Mouse (Mus musculus): ENCODE data around the gene Tmem254c. TPM values are rescaled to one million over a fixed set of nuclear protein-coding genes. Genes with fewer than 3 reads are reported as not detected.
"Not testable (repeated sequence)": the region's sequence is repeated elsewhere in the genome, so short reads cannot be mapped to it uniquely, and the experiment has no call there.

The Tmem254c gene
- polyA plus RNA-seq, 1 experiment from 2014 or later = 94.4 TPM

GRCm38 (mm10) chr14:26047026-26047425, 20.1 kb downstream of the Tmem254c start:
- ATAC-seq (ENCODE audit: low FRiP score, low TSS enrichment); H3K36me3 ChIP-seq (ENCODE audit: control insufficient read depth, insufficient read depth, low read length); H3K9me3 ChIP-seq (ENCODE audit: control insufficient read depth, low read length); H3K4me3 ChIP-seq (ENCODE audit: low read depth, low read length); H3K9ac ChIP-seq (ENCODE audit: low read length); H3K27me3 ChIP-seq (ENCODE audit: control insufficient read depth, insufficient read depth, low read length); DNase-seq (ENCODE audit: low spot score); H3K4me2 ChIP-seq (replicated peaks; ENCODE audit: low read depth); H3K27ac ChIP-seq (replicated peaks); H3K4me1 ChIP-seq (replicated peaks; ENCODE audit: control insufficient read depth, insufficient read depth): not testable (repeated sequence)
- WGBS = no CpG with 5 or more reads among the region's 8 CpGs

GRCm38 (mm10) chr14:26045007-26045406, 22.1 kb downstream of the Tmem254c start:
- H3K9ac ChIP-seq (ENCODE audit: low read length); H3K4me2 ChIP-seq (replicated peaks; ENCODE audit: low read depth); H3K4me3 ChIP-seq (ENCODE audit: low read depth, low read length); H3K4me1 ChIP-seq (replicated peaks; ENCODE audit: control insufficient read depth, insufficient read depth); ATAC-seq (ENCODE audit: low FRiP score, low TSS enrichment); H3K27ac ChIP-seq (replicated peaks); H3K27me3 ChIP-seq (ENCODE audit: control insufficient read depth, insufficient read depth, low read length); DNase-seq (ENCODE audit: low spot score); H3K9me3 ChIP-seq (ENCODE audit: control insufficient read depth, low read length); H3K36me3 ChIP-seq (ENCODE audit: control insufficient read depth, insufficient read depth, low read length): not testable (repeated sequence)
- whole genome bisulfite sequencing = no CpG with 5 or more reads among the region's 5 CpGs

GRCm38 (mm10) chr14:26042611-26043010, 24.5 kb downstream of the Tmem254c start, which contains the start of gene Gm9780:
Gene Gm9780, minus strand, starts transcription at chr14:26042711.
- H3K4me1 ChIP-seq (replicated peaks; ENCODE audit: control insufficient read depth, insufficient read depth); H3K27me3 ChIP-seq (ENCODE audit: control insufficient read depth, insufficient read depth, low read length); H3K4me3 ChIP-seq (ENCODE audit: low read depth, low read length); H3K9me3 ChIP-seq (ENCODE audit: control insufficient read depth, low read length); H3K36me3 ChIP-seq (ENCODE audit: control insufficient read depth, insufficient read depth, low read length); DNase-seq (ENCODE audit: low spot score); H3K4me2 ChIP-seq (replicated peaks; ENCODE audit: low read depth); H3K9ac ChIP-seq (ENCODE audit: low read length); H3K27ac ChIP-seq (replicated peaks): not testable (repeated sequence)
- no CpG with 5 or more reads among the region's 26 CpGs for WGBS
- peak; percentile 51; the same call in 1 of the 2 replicates for ATAC-seq (ENCODE audit: low FRiP score, low TSS enrichment)

DNA sequence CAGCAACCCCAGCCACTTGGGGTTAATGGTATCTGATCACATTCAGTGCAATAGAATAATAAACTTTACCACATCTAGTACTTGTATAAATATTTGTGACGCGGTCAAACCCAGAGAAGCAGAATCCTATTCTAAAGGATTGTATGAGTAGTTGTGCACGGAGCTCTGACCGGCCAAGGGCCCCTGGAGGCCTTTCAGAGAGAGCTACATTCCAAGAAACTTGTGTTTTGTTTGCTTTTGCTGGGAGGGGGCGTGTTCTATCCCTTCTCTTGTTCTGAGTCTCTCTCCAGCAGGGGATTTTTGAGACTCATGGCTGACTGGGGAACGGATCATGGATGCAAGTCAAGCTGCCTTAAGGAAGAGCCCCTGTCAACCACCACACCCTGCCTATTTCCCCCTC, 31.7 kb downstream of the Tmem254c start:
- not testable (repeated sequence) for H3K4me2 ChIP-seq (replicated peaks; ENCODE audit: low read depth); H3K27ac ChIP-seq (replicated peaks); H3K4me3 ChIP-seq (ENCODE audit: low read depth, low read length); H3K27me3 ChIP-seq (ENCODE audit: control insufficient read depth, insufficient read depth, low read length); H3K4me1 ChIP-seq (replicated peaks; ENCODE audit: control insufficient read depth, insufficient read depth); H3K9me3 ChIP-seq (ENCODE audit: control insufficient read depth, low read length); H3K36me3 ChIP-seq (ENCODE audit: control insufficient read depth, insufficient read depth, low read length); H3K9ac ChIP-seq (ENCODE audit: low read length); DNase-seq (ENCODE audit: low spot score)
- ATAC-seq (ENCODE audit: low FRiP score, low TSS enrichment) = peak; percentile 71
- WGBS = no CpG with 5 or more reads among the region's 6 CpGs

- not testable (repeated sequence) for H3K4me2 ChIP-seq (replicated peaks; ENCODE audit: low read depth); H3K27ac ChIP-seq (replicated peaks); H3K36me3 ChIP-seq (ENCODE audit: control insufficient read depth, insufficient read depth, low read length); H3K27me3 ChIP-seq (ENCODE audit: control insufficient read depth, insufficient read depth, low read length); DNase-seq (ENCODE audit: low spot score); H3K9me3 ChIP-seq (ENCODE audit: control insufficient read depth, low read length); H3K4me3 ChIP-seq (ENCODE audit: low read depth, low read length); H3K4me1 ChIP-seq (replicated peaks; ENCODE audit: control insufficient read depth, insufficient read depth); H3K9ac ChIP-seq (ENCODE audit: low read length)
- no CpG with 5 or more reads among the region's 3 CpGs for WGBS
- ATAC-seq (ENCODE audit: low FRiP score, low TSS enrichment) = peak; percentile 79
Observed at GRCm38 (mm10) chr14:26034364-26034763, 32.8 kb downstream of the Tmem254c start.

DNA sequence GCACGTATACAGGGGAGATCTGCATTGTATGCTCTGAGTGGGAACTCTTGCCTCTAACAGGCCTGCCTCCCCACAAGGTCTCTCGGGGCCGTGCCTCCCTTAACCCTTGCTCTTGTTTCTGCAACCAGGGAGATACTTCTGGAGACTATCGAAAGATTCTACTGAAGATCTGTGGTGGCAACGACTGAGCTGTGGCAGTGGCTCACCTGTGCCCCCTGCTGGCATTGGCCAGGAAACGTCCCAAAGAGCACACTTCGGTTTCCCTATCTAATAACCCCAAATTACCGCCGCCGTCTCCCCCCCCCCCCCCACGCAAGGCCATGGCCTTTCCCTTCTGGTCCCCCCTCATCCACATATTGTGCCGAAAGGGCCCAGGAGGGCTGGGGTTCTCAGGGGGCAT, 41.5 kb downstream of the Tmem254c start:
- H3K9me3 ChIP-seq (ENCODE audit: control insufficient read depth, low read length); H3K9ac ChIP-seq (ENCODE audit: low read length); H3K4me3 ChIP-seq (ENCODE audit: low read depth, low read length); H3K36me3 ChIP-seq (ENCODE audit: control insufficient read depth, insufficient read depth, low read length); ATAC-seq (ENCODE audit: low FRiP score, low TSS enrichment); H3K4me1 ChIP-seq (replicated peaks; ENCODE audit: control insufficient read depth, insufficient read depth); H3K27ac ChIP-seq (replicated peaks); H3K4me2 ChIP-seq (replicated peaks; ENCODE audit: low read depth); DNase-seq (ENCODE audit: low spot score); H3K27me3 ChIP-seq (ENCODE audit: control insufficient read depth, insufficient read depth, low read length): not testable (repeated sequence)
- WGBS = no CpG with 5 or more reads among the region's 12 CpGs

GRCm38 (mm10) chr14:26022831-26023230, 44.3 kb downstream of the Tmem254c start:
- H3K9me3 ChIP-seq (ENCODE audit: control insufficient read depth, low read length); H3K36me3 ChIP-seq (ENCODE audit: control insufficient read depth, insufficient read depth, low read length); ATAC-seq (ENCODE audit: low FRiP score, low TSS enrichment); H3K27me3 ChIP-seq (ENCODE audit: control insufficient read depth, insufficient read depth, low read length); H3K4me2 ChIP-seq (replicated peaks; ENCODE audit: low read depth); H3K9ac ChIP-seq (ENCODE audit: low read length); H3K4me3 ChIP-seq (ENCODE audit: low read depth, low read length); H3K4me1 ChIP-seq (replicated peaks; ENCODE audit: control insufficient read depth, insufficient read depth); DNase-seq (ENCODE audit: low spot score); H3K27ac ChIP-seq (replicated peaks): not testable (repeated sequence)
- WGBS = no CpG with 5 or more reads among the region's 6 CpGs

DNA sequence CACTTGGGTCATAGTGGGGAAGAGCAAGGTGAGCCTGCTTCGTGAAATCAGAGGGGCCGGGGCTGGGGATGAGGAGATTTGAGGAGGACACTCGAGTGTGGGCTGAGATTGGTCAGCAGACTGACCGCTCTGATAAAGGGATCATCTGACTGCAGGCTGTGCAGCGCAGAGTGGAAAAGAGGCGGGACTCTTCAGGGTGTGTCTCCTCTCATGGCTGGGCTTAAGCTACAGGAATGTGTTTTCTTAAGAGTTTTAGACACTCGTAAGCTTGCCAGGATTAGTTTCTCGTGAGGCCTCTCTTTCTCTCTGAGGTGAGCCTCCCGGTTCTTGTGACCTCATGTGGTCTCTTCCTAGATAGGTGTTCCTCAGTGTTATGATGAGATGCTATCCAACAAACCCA, 45.6 kb downstream of the Tmem254c start:
- H3K36me3 ChIP-seq (ENCODE audit: control insufficient read depth, insufficient read depth, low read length); DNase-seq (ENCODE audit: low spot score); H3K9me3 ChIP-seq (ENCODE audit: control insufficient read depth, low read length); H3K9ac ChIP-seq (ENCODE audit: low read length); H3K27ac ChIP-seq (replicated peaks); H3K4me2 ChIP-seq (replicated peaks; ENCODE audit: low read depth); H3K4me3 ChIP-seq (ENCODE audit: low read depth, low read length); H3K27me3 ChIP-seq (ENCODE audit: control insufficient read depth, insufficient read depth, low read length); H3K4me1 ChIP-seq (replicated peaks; ENCODE audit: control insufficient read depth, insufficient read depth): not testable (repeated sequence)
- WGBS = no CpG with 5 or more reads among the region's 9 CpGs
- ATAC-seq (ENCODE audit: low FRiP score, low TSS enrichment) = peak; percentile 67

DNA sequence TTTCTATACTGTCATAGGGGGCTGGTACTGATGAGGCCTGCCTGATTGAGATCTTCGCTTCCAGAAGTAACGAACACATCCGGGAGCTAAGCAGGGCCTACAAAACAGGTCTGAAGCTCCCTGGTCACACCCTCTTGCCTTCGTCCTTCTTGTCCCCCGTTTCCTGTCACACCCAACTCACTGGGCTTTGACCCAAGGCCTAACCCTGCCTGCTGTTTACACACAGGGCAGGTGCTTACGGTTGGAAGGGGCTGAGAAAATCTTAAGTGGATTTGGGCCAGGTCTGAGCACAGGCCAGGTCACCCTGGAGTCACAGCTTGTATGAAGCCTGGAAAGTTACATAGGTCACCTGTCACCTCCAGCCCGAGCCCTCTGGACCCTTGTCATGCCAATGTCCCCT, 50.7 kb downstream of the Tmem254c start:
- H3K4me2 ChIP-seq (replicated peaks; ENCODE audit: low read depth) = not testable (repeated sequence)
- ATAC-seq (ENCODE audit: low FRiP score, low TSS enrichment) = peak; percentile 88

More for the DNA sequence above, 50.7 kb downstream of the Tmem254c start:
- not testable (repeated sequence) for H3K27me3 ChIP-seq (ENCODE audit: control insufficient read depth, insufficient read depth, low read length); H3K4me3 ChIP-seq (ENCODE audit: low read depth, low read length); H3K9me3 ChIP-seq (ENCODE audit: control insufficient read depth, low read length); H3K4me1 ChIP-seq (replicated peaks; ENCODE audit: control insufficient read depth, insufficient read depth); DNase-seq (ENCODE audit: low spot score); H3K27ac ChIP-seq (replicated peaks); H3K9ac ChIP-seq (ENCODE audit: low read length); H3K36me3 ChIP-seq (ENCODE audit: control insufficient read depth, insufficient read depth, low read length)
- WGBS = no CpG with 5 or more reads among the region's 7 CpGs

Data from stomach, postnatal 0 days (tissue).